Mouse (Mus musculus): Measurements from ENCODE around the gene Lgals3. TPM values are rescaled to one million over a fixed set of nuclear protein-coding genes. Genes with fewer than 3 reads are reported as not detected.

Lgals3 gene
- polyA plus RNA-seq, 1 experiment from 2014 or later, result 236 TPM

Other genes starting within 250 kb of the Lgals3 start
- 1.3 and 1.6 TPM in 2 replicates for gene Gch1, start 178.3 kb upstream of the Lgals3 start, polyA plus RNA-seq (2015; fragmentation: Nextera tagmentation; extraction: Ambion mirVana)
- gene Wdhd1, start 90.9 kb upstream of the Lgals3 start, polyA plus RNA-seq (2015; fragmentation: Nextera tagmentation; extraction: Ambion mirVana), result 21.8 and 23.1 TPM in 2 replicates
- gene Socs4, start 90.8 kb upstream of the Lgals3 start, polyA plus RNA-seq (2015; fragmentation: Nextera tagmentation; extraction: Ambion mirVana), result 3.0 and 3.4 TPM in 2 replicates
- gene Mapk1ip1l, start 69.5 kb upstream of the Lgals3 start, polyA plus RNA-seq (2015; fragmentation: Nextera tagmentation; extraction: Ambion mirVana), result 60.2 and 61.5 TPM in 2 replicates
- 37.5 and 38.4 TPM in 2 replicates for gene Dlgap5, start 50.7 kb downstream of the Lgals3 start, polyA plus RNA-seq (2015; fragmentation: Nextera tagmentation; extraction: Ambion mirVana)
- 23.0 and 26.3 TPM in 2 replicates for gene Fbxo34, start 82.7 kb downstream of the Lgals3 start, polyA plus RNA-seq (2015; fragmentation: Nextera tagmentation; extraction: Ambion mirVana)
- gene Atg14, start 202.9 kb downstream of the Lgals3 start, polyA plus RNA-seq (2015; fragmentation: Nextera tagmentation; extraction: Ambion mirVana), result 17.0 and 17.2 TPM in 2 replicates